Mouse (Mus musculus) stomach, embryonic 15.5 days (tissue): ENCODE measurements around the gene Prss57. TPM values are rescaled to one million over a fixed set of nuclear protein-coding genes. Genes with fewer than 3 reads are reported as not detected.
A peak's percentile ranks its signal among the peaks of the same experiment; 100 is the strongest.

Experiments used
- ATAC-seq: fragments of 200-750 bp; cut with Nextera tagmentation; 2 replicates; pipeline ENCODE4 v1.8.0; 2017; ENCODE audit warnings: low read depth, moderate number of reproducible peaks, moderate TSS enrichment; ENCODE audit not compliant: insufficient read depth, low FRiP score
- H3K27ac ChIP-seq: fragments of 300-500 bp; sonication (generic); 2 replicates; pipeline ENCODE4 v1.5.1; 2015; ENCODE audit warnings: mild to moderate bottlenecking, inconsistent platforms
- H3K27me3 ChIP-seq: fragments of 300-500 bp; sonication (generic); replicated peaks from 2 replicates; pipeline ENCODE4 v1.6.1; 2015; ENCODE audit warnings: inconsistent platforms
- H3K36me3 ChIP-seq: fragments of 300-500 bp; sonication (generic); 2 replicates; pipeline ENCODE4 v1.6.1; 2015; ENCODE audit warnings: inconsistent platforms
- H3K4me1 ChIP-seq: fragments of 300-500 bp; sonication (generic); 2 replicates; pipeline ENCODE4 v1.6.1; 2015; ENCODE audit warnings: inconsistent platforms
- H3K4me2 ChIP-seq: fragments of 300-500 bp; sonication (generic); 2 replicates; pipeline ENCODE4 v1.6.1; 2015; ENCODE audit warnings: mild to moderate bottlenecking, inconsistent platforms
- H3K4me3 ChIP-seq: fragments of 300-500 bp; sonication (generic); replicated peaks from 2 replicates; pipeline ENCODE4 v1.5.1; 2015; ENCODE audit warnings: inconsistent platforms
- H3K9ac ChIP-seq: fragments of 300-500 bp; sonication (generic); 2 replicates; pipeline ENCODE4 v1.6.1; 2015; ENCODE audit warnings: inconsistent platforms
- H3K9me3 ChIP-seq: fragments of 300-500 bp; sonication (generic); 2 replicates; pipeline ENCODE4 v1.6.1; 2016; ENCODE audit warnings: inconsistent platforms
- WGBS: fragments of 180-500 bp; shearing (Covaris S2); methylation state at CpG from one replicate; pipeline ENCODE4 v1.1.7; 2015; 5-methylcytosine and 5-hydroxymethylcytosine counted together
- polyA plus RNA-seq: library from polyadenylated mRNA; unstranded; fragments of >200 nt; fragmentation: Nextera tagmentation; extraction: Ambion mirVana; gene quantifications from 2 replicates; pipeline ENCODE4 v1.2.1, GENCODE M21; 2015

Prss57 gene
- polyA plus RNA-seq, 1 experiment from 2014 or later = 0.31 TPM

DNA sequence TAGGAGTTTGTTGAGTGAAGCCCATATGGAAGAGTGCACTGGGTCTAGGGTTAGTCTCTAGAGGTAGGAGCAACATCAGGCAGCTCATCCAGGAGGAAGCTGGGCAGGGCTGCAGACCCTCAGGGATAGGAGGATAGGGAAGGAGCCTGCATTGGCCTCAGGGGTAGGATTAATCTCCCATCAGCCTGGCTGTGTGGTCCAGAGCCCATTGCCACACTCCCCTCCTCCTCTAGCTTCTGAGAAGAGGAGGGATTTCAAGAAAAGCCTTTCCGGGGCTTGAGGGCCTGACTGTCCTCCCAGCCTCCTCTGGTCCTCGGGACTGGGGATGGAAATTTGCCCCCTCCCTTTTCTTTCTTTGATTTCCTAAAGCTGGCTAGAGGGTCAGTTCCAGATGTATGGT is 11.6 kb downstream of the Prss57 start:
- no peaks in the 10 kb centered on the region for H3K27me3 ChIP-seq
- no peak overlapping the region for H3K4me2 ChIP-seq
- 32% methylated on average over 2 of the region's 2 CpGs for WGBS
- no peaks in the 10 kb centered on the region for H3K36me3 ChIP-seq
- no peak overlapping the region for H3K27ac ChIP-seq
- no peak overlapping the region for H3K9ac ChIP-seq
- ATAC-seq = no peak
- no peak overlapping the region for H3K4me3 ChIP-seq
- no peaks in the 10 kb centered on the region for H3K9me3 ChIP-seq
- peaks cover 41% of the 10 kb centered on the region for H3K4me1 ChIP-seq

GRCm38 (mm10) chr10:79778006-79778405 is 12.8 kb downstream of the Prss57 start:
- peak overlapping the region; percentile 49 for H3K4me3 ChIP-seq
- no peak overlapping the region for H3K9ac ChIP-seq
- no peaks in the 10 kb centered on the region for H3K27me3 ChIP-seq
- H3K4me2 ChIP-seq = peak overlapping the region; percentile 83
- peaks cover 41% of the 10 kb centered on the region for H3K4me1 ChIP-seq
- WGBS = 10% methylated on average over 15 of the region's 15 CpGs
- ATAC-seq = no peak
- H3K36me3 ChIP-seq = no peaks in the 10 kb centered on the region
- H3K9me3 ChIP-seq = no peaks in the 10 kb centered on the region
- H3K27ac ChIP-seq = peak overlapping the region; percentile 53

GRCm38 (mm10) chr10:79777103-79777531 is 13.6 kb downstream of the Prss57 start, which contains the start of gene Fstl3:
Gene Fstl3 (plus strand): TSS chr10:79777272.
- peak within 1 kb of the TSS; percentile 83 for H3K4me2 ChIP-seq
- H3K4me3 ChIP-seq = peak within 1 kb of the TSS; percentile 49
- H3K27ac ChIP-seq = peak within 1 kb of the TSS; percentile 53
- H3K27me3 ChIP-seq = no peaks in the 10 kb centered on the region
- WGBS = 1% methylated on average over 39 of the region's 39 CpGs
- no peak for ATAC-seq
- no peaks in the 10 kb centered on the region for H3K36me3 ChIP-seq
- peak within 1 kb of the TSS; percentile 48; the same call in 1 of the 2 replicates for H3K9ac ChIP-seq
- H3K4me1 ChIP-seq = peaks cover 41% of the 10 kb centered on the region
- H3K9me3 ChIP-seq = no peaks in the 10 kb centered on the region

DNA sequence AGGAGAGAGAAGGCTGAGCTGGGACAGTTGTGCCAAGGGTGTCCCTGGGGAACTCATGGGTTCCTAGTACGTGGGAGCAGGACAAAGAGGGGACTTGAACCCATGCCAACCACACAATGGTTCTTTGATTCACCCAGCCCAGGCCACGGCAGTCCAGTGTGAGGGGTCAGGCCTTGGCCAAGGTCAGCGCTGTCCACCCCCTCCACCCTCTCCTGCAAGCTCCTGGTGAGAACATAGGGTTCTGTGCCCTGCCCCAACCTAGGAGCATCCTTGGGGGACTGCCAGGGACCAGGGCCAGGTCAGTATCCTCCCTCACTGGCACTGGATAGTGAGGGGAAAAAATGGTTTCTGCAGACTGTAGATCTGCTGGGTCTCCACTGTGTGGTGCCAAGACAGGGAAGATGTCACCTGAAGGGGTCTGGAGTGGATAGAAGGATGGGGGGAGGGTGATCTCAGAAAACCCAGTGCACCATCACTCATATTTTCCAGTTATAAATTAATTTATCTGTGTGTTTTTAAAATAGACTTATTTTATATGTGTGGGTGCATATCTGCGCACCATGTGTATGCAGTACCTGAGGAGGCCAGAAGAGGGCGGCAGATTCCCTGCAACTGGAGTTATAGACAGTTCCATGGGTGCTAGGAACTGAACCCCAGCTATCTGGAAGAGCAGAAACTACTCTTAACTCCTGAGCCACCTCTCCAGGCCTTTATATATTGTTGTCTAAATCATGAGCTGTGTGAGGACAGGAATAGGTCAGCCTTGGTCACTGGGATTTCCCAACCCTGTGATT is 16.1 kb downstream of the Prss57 start:
- 57% methylated on average over 5 of the region's 5 CpGs for WGBS
- no peak overlapping the region for H3K27ac ChIP-seq
- ATAC-seq = no peak

DNA sequence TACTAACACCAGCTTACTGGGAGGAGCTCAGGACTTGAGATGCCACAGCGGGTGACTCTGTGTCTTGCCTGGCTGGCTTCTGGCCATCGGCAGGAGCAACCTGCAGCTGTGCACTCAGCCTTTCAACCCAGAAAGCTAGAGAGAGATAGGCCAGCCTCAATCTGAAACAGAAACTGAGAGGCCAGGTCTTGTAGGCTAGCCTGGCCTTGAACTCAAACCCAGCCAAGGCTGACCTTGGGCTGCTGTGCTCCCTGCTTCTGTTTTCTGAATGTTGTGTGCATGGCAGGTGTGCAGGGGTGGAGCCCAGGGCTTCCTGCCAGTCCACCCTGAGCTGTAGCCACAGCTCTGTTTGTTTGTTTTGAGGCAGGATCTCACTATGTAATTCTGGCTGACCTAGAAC is 17.6 kb downstream of the Prss57 start:
- H3K27me3 ChIP-seq = no peaks in the 10 kb centered on the region
- WGBS = 84% methylated on average over 2 of the region's 2 CpGs
- no peaks in the 10 kb centered on the region for H3K36me3 ChIP-seq
- H3K4me1 ChIP-seq = peaks cover 21% of the 10 kb centered on the region
- no peak overlapping the region for H3K4me2 ChIP-seq
- no peak for ATAC-seq
- no peak overlapping the region for H3K9ac ChIP-seq
- H3K9me3 ChIP-seq = no peaks in the 10 kb centered on the region
- no peak overlapping the region for H3K4me3 ChIP-seq
- no peak overlapping the region for H3K27ac ChIP-seq

More for the DNA sequence above, 16.1 kb downstream of the Prss57 start:
- no peaks in the 10 kb centered on the region for H3K9me3 ChIP-seq
- no peak overlapping the region for H3K4me2 ChIP-seq
- no peaks in the 10 kb centered on the region for H3K36me3 ChIP-seq
- no peaks in the 10 kb centered on the region for H3K27me3 ChIP-seq
- no peak overlapping the region for H3K9ac ChIP-seq
- H3K4me1 ChIP-seq = peaks cover 30% of the 10 kb centered on the region
- H3K4me3 ChIP-seq = no peak overlapping the region

- H3K4me3 ChIP-seq = no peak overlapping the region
- H3K36me3 ChIP-seq = no peaks in the 10 kb centered on the region
- no peak overlapping the region for H3K27ac ChIP-seq
- H3K27me3 ChIP-seq = no peaks in the 10 kb centered on the region
- ATAC-seq = no peak
- 92% methylated on average over 3 of the region's 3 CpGs for WGBS
- H3K9me3 ChIP-seq = no peaks in the 10 kb centered on the region
- H3K4me2 ChIP-seq = no peak overlapping the region
- H3K9ac ChIP-seq = no peak overlapping the region
- peaks cover 18% of the 10 kb centered on the region for H3K4me1 ChIP-seq
Observed at GRCm38 (mm10) chr10:79772320-79772719, 18.4 kb downstream of the Prss57 start.

DNA sequence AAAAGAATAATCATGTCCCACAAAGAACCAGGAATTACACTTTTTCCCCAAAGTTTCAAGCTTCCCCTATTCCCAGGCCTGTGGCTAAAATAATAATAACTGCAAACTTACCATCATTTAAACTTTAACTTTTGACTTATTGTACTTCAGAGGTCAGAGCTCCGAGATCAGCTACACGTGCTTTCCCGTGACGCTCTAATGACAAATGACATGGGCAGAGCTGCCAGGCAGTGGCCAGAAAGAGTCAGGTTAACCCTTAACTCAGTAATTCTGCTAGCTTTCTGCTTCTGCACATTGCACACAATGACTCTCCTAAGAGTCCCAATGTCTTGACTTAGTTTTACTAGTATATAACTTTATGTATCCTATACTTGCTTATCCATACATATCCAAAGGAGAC is 21.4 kb downstream of the Prss57 start:
- Histone ChIP-seq H3K36me3 (no peaks in the 10 kb centered on the region), H3K27ac (no peak overlapping the region), H3K27me3 (no peaks in the 10 kb centered on the region), H3K4me1 (peaks cover 25% of the 10 kb centered on the region), H3K9me3 (no peaks in the 10 kb centered on the region), H3K4me2 (no peak overlapping the region), H3K9ac (no peak overlapping the region), H3K4me3 (no peak overlapping the region)
- no peak for ATAC-seq
- 28% methylated on average over 4 of the region's 4 CpGs for WGBS

GRCm38 (mm10) chr10:79768400-79768799 is 22.4 kb downstream of the Prss57 start:
- Histone ChIP-seq H3K4me1 (peaks cover 34% of the 10 kb centered on the region), H3K27me3 (no peaks in the 10 kb centered on the region), H3K4me2 (peak overlapping the region; percentile 25; the same call in 1 of the 2 replicates), H3K27ac (no peak overlapping the region; the same call in 1 of the 2 replicates), H3K4me3 (no peak overlapping the region), H3K9ac (no peak overlapping the region), H3K9me3 (no peaks in the 10 kb centered on the region), H3K36me3 (no peaks in the 10 kb centered on the region)
- WGBS = 2% methylated on average over 5 of the region's 5 CpGs
- ATAC-seq = no peak

DNA sequence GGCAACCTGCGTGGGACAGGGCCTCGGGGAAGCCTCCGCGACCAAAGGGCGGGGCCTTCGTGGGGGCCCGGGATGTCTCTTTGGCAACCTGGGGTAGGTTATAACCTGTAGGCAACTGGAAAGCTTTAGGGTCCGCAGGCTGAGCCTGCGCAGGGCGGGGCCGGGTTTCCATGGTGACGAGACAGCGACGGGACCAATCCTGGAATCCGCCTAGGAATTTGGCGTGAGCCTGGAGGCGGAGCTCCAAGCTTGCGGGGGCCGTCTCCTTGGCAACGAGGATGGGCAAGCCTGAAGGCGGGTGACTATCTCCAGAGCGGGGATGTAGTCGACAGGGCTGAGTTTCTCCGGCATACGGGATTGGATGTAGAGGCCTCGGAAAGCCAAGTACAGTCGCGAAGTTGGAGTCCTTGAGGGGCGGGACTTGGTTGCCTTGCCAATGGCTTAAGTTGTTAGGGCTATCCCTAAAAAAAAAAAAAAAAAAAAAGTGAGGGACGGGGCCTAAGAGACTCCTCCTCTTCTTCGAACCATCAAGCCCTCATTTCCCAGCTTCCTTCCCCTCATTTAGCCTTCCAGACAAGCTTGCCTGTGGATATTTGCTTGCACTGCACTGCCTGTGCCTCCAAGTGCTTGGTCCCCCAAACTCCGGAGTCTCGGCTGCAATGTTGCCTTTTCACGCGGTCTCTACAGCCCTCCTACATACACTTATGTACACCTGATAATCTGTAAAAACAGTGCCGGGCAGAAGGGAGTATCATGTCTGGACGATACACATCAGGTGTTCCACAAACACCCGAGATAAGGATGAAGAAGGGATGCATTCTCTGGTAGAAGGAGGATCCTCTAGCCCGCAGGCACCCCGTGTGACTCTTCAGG is 23.2 kb downstream of the Prss57 start:
- Histone ChIP-seq H3K27me3 (no peaks in the 10 kb centered on the region), H3K4me2 (peak overlapping the region; percentile 80), H3K9ac (peak overlapping the region; percentile 33; the same call in 1 of the 2 replicates), H3K27ac (peak overlapping the region; percentile 95), H3K4me3 (peak overlapping the region; percentile 91), H3K9me3 (no peaks in the 10 kb centered on the region), H3K36me3 (no peaks in the 10 kb centered on the region), H3K4me1 (peaks cover 35% of the 10 kb centered on the region)
- WGBS = 9% methylated on average over 40 of the region's 40 CpGs
- ATAC-seq = peak; percentile 77

DNA sequence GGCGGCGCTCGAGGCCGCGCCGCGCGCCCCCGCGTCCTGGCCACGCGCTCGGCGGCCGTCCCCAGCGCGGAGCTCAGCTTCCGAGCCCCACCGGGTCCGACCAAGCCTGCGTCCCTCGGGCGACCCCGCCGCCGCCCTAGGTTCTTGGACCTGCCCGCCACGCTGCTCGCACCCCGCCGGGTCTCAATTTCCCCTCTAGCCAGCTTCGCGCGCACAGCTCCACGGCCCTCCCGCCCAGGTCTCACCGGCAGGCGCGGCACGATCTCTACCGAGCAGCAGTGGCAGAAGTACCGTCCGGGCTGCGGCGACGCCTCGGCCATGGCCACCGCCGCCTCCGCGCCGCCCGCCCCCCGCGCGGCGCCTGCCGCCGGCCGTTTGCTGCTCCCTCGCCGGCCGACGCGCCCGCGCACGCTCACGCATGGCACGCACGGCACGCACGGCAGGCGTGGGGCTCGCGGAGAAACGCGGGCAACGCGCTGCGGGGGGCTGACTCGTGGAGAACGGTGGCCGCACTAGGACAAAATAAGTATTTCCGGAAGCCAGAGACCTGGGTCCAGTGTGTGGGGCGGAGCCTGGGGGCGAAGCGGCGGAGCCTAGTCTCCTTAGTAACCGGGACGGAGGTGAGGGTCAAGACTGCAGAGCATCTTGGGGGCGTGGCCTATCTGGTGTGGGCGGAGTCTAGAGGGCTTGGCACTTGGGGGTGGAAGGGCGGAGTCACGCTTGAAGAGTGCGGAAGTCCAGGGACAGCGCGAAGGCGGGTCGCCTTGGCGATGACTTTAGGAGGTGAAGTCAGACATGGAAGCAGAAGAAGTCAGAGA is 24.0 kb downstream of the Prss57 start, which contains the start of gene Rnf126:
Rnf126 (minus strand) TSS at position 445 of the 818 bp plus-strand sequence.
- Histone ChIP-seq H3K4me2 (peak within 1 kb of the TSS; percentile 80), H3K27me3 (no peaks in the 10 kb centered on the region), H3K4me1 (peaks cover 35% of the 10 kb centered on the region), H3K36me3 (peaks cover 5% of the 10 kb centered on the region), H3K27ac (peak within 1 kb of the TSS; percentile 95), H3K9me3 (no peaks in the 10 kb centered on the region), H3K9ac (peak within 1 kb of the TSS; percentile 94), H3K4me3 (peak within 1 kb of the TSS; percentile 91)
- peak; percentile 91 for ATAC-seq
- WGBS = under 1% methylated on average over 92 of the region's 101 CpGs

GRCm38 (mm10) chr10:79766001-79766507 is 24.7 kb downstream of the Prss57 start:
- no peak for ATAC-seq
- 8% methylated on average over 16 of the region's 16 CpGs for WGBS
- H3K4me2 ChIP-seq = peak overlapping the region; percentile 80
- H3K27ac ChIP-seq = peak overlapping the region; percentile 95
- peaks cover 11% of the 10 kb centered on the region for H3K36me3 ChIP-seq
- H3K9ac ChIP-seq = peak overlapping the region; percentile 94
- peak overlapping the region; percentile 91 for H3K4me3 ChIP-seq
- no peaks in the 10 kb centered on the region for H3K9me3 ChIP-seq
- H3K27me3 ChIP-seq = no peaks in the 10 kb centered on the region
- H3K4me1 ChIP-seq = peaks cover 35% of the 10 kb centered on the region
